Mouse (Mus musculus) spleen, adult 2 months (tissue): ENCODE results near the gene Pex13. TPM values are rescaled to one million over a fixed set of nuclear protein-coding genes. Genes with fewer than 3 reads are reported as not detected.
"Not testable (repeated sequence)": the region's sequence is repeated elsewhere in the genome, so short reads cannot be mapped to it uniquely, and the experiment has no call there.

ENCODE experiments used
- DNase-seq, 2 experiments: peaks; one replicate each; pipeline versions ENCODE4 v3.0.0 to v3.0.0-alpha.2; 2012 to 2021; ENCODE audit warnings: low spot score in 2 of 2, low read depth in 1 of 2
- H3K27ac ChIP-seq: fragments of 200-500 bp; 2 replicates; pipeline ENCODE4 v1.5.1; 2012; ENCODE audit warnings: low read length, inconsistent platforms; ENCODE audit not compliant: insufficient read depth
- H3K27me3 ChIP-seq: fragments of 200-500 bp; 2 replicates; pipeline ENCODE4 v1.6.1; 2012; ENCODE audit warnings: mild to moderate bottlenecking, moderate library complexity, low read length, inconsistent platforms; ENCODE audit not compliant: control insufficient read depth, insufficient read depth
- H3K36me3 ChIP-seq: fragments of 200-500 bp; 2 replicates; pipeline ENCODE4 v1.6.1; 2012; ENCODE audit warnings: mild to moderate bottlenecking, low read length, inconsistent platforms; ENCODE audit not compliant: control insufficient read depth, insufficient read depth
- H3K4me1 ChIP-seq: fragments of 200-500 bp; 2 replicates; pipeline ENCODE4 v1.6.1; 2011; ENCODE audit warnings: inconsistent platforms; ENCODE audit not compliant: control insufficient read depth, insufficient read depth, insufficient read length
- H3K4me3 ChIP-seq: fragments of 200-500 bp; 2 replicates; pipeline ENCODE4 v1.5.1; 2011; ENCODE audit warnings: mild to moderate bottlenecking, inconsistent platforms; ENCODE audit not compliant: insufficient read depth, insufficient read length; ENCODE audit errors: extremely low read depth
- CTCF ChIP-seq: fragments of 200-500 bp; IDR thresholded peaks from 2 replicates; pipeline ENCODE4 v1.5.1; 2011; ENCODE audit warnings: mild to moderate bottlenecking, inconsistent platforms; ENCODE audit not compliant: insufficient read depth, insufficient read length, insufficient replicate concordance; ENCODE audit errors: extremely low read depth
- POLR2A ChIP-seq: fragments of 200-500 bp; IDR thresholded peaks from 2 replicates; pipeline ENCODE4 v1.6.1; 2011; ENCODE audit warnings: low read depth, low read length, inconsistent platforms
- WGBS: fragments of 180-500 bp; shearing (Covaris S2); methylation state at CpG from one replicate; pipeline ENCODE4 v1.1.7; 2018; 5-methylcytosine and 5-hydroxymethylcytosine counted together
- polyA plus RNA-seq: library from polyadenylated mRNA; depleted of rRNA; stranded (reverse); fragments of >200 nt; gene quantifications from 2 replicates; pipeline ENCODE4 v1.2.3, GENCODE M21; 2012; rRNA removed

Gene Pex13
- polyA plus RNA-seq, 1 experiment, result 2.9 TPM

- Histone ChIP-seq H3K27ac (no peak overlapping the region), H3K4me1 (no peaks in the 10 kb centered on the region), H3K27me3 (no peaks in the 10 kb centered on the region), H3K36me3 (peaks cover 1% of the 10 kb centered on the region; the same call in 1 of the 2 replicates), H3K4me3 (no peak overlapping the region)
- DNase-seq, result no peak
- TF ChIP-seq CTCF (no peak), POLR2A (no peak)
- 52% methylated on average over 5 of the region's 5 CpGs for WGBS
Observed at GRCm38 (mm10) chr11:23614546-23614945, 51.2 kb downstream of the Pex13 start.

GRCm38 (mm10) chr11:23607291-23607690 lies 58.5 kb downstream of the Pex13 start:
- WGBS, result 95% methylated on average over 6 of the region's 6 CpGs
- not testable (repeated sequence) for H3K27me3 ChIP-seq, H3K27ac ChIP-seq, DNase-seq, H3K36me3 ChIP-seq, H3K4me1 ChIP-seq, H3K4me3 ChIP-seq

Other genes starting within 250 kb of the Pex13 start
- gene Ahsa2, start 167.9 kb downstream of the Pex13 start, polyA plus RNA-seq, result 6.1 and 7.5 TPM in 2 replicates
- gene 1700093K21Rik, start 144.8 kb downstream of the Pex13 start, polyA plus RNA-seq, result not detected in 2 replicates
- 0.39 and 1.4 TPM in 2 replicates for gene 0610010F05Rik, start 32.3 kb downstream of the Pex13 start, polyA plus RNA-seq
- gene Pus10, start 285 bp downstream of the Pex13 start, polyA plus RNA-seq, result 1.5 TPM in 2 replicates
- gene Rel, start 105.0 kb upstream of the Pex13 start, polyA plus RNA-seq, result 12.4 and 13.6 TPM in 2 replicates
- 3.1 and 3.7 TPM in 2 replicates for gene Papolg, start 229.3 kb upstream of the Pex13 start, polyA plus RNA-seq